Mouse (Mus musculus): ENCODE results near the gene Camsap2. TPM values are rescaled to one million over a fixed set of nuclear protein-coding genes. Genes with fewer than 3 reads are reported as not detected.

Camsap2 gene
- polyA plus RNA-seq, 1 experiment from 2014 or later, result 7.7 TPM

- peaks cover 11% of the 10 kb centered on the region; the same call in 1 of the 2 replicates for H3K4me1 ChIP-seq (ENCODE audit: insufficient read depth, low read depth, low read length)
- no peak for TF ChIP-seq EP300 (IDR thresholded peaks at IDR 0.05)
- TF ChIP-seq CTCF (IDR thresholded peaks at IDR 0.05), result no peak
- H3K36me3 ChIP-seq (ENCODE audit: insufficient read depth, low read length), result no peaks in the 10 kb centered on the region
- H3K4me3 ChIP-seq (ENCODE audit: low read depth, low read length), result no peak overlapping the region
- WGBS, result 41% methylated on average over 2 of the region's 2 CpGs
- no peaks in the 10 kb centered on the region for H3K9me3 ChIP-seq (ENCODE audit: low read length)
- H3K4me2 ChIP-seq (replicated peaks; ENCODE audit: low read depth, low read length), result no peak overlapping the region
- no peaks in the 10 kb centered on the region for H3K27me3 ChIP-seq (replicated peaks; ENCODE audit: insufficient read depth, low read length)
- no peak overlapping the region for H3K27ac ChIP-seq (ENCODE audit: low read length)
- peak; percentile 47 for DNase-seq (ENCODE audit: low spot score)
- H3K9ac ChIP-seq (replicated peaks; ENCODE audit: low read depth), result no peak overlapping the region
- ATAC-seq, result peak; percentile 53
Measured at GRCm38 (mm10) chr1:136361373-136361772, 15.5 kb upstream of the Camsap2 start.

DNA sequence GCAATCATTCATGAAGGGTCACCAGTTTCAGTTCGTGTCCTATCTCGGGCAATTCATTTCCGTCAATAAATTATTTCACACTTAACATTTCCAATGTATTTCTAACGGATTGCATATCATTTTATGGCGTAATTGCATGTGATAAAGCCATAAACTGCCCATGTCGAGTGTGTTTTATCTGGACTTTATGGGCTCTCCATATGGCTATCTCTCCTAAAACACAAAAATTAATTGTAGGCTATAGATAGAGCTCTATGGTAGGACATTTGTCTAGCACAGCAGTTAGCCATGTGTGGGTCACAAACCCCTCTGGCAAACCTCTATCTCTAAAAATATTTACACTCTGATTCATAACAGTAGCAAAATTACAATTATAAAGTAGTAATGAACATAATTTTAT is 15.0 kb upstream of the Camsap2 start:
- H3K36me3 ChIP-seq (ENCODE audit: insufficient read depth, low read length), result no peaks in the 10 kb centered on the region
- H3K4me2 ChIP-seq (replicated peaks; ENCODE audit: low read depth, low read length), result no peak overlapping the region
- TF ChIP-seq EP300 (IDR thresholded peaks at IDR 0.05) (no peak), CTCF (IDR thresholded peaks at IDR 0.05) (no peak)
- H3K4me3 ChIP-seq (ENCODE audit: low read depth, low read length), result no peak overlapping the region
- peaks cover 11% of the 10 kb centered on the region; the same call in 1 of the 2 replicates for H3K4me1 ChIP-seq (ENCODE audit: insufficient read depth, low read depth, low read length)
- no peak for ATAC-seq
- no peak overlapping the region for H3K9ac ChIP-seq (replicated peaks; ENCODE audit: low read depth)
- 60% methylated on average over 6 of the region's 6 CpGs for WGBS
- no peaks in the 10 kb centered on the region for H3K27me3 ChIP-seq (replicated peaks; ENCODE audit: insufficient read depth, low read length)
- no peaks in the 10 kb centered on the region for H3K9me3 ChIP-seq (ENCODE audit: low read length)
- no peak for DNase-seq (ENCODE audit: low spot score)
- H3K27ac ChIP-seq (ENCODE audit: low read length), result no peak overlapping the region

- 72% methylated on average over 7 of the region's 7 CpGs for WGBS
- H3K36me3 ChIP-seq (ENCODE audit: insufficient read depth, low read length), result no peaks in the 10 kb centered on the region
- ATAC-seq, result no peak
Measured at GRCm38 (mm10) chr1:136358841-136359360, 13.0 kb upstream of the Camsap2 start.

DNA sequence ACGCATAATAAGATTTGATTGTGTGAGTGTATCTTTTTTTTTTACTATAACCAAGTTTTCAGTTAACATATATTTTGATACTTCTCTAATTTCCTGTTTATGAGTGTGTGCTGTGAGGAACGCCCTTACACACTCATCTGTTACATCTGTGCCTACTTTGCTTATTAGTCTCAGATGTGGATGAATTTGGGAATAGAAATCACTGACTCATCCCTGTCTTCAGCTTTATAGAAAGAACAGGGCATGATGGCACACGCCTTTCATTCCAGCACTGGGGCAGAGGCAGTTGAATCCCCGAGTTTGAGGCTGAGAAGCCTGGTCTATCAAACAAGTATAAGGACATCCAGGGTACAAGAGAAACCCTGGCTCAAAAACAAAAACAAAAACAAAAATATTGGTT is 9.7 kb upstream of the Camsap2 start:
- Histone ChIP-seq H3K27me3 (replicated peaks; ENCODE audit: insufficient read depth, low read length) (no peaks in the 10 kb centered on the region), H3K36me3 (ENCODE audit: insufficient read depth, low read length) (no peaks in the 10 kb centered on the region), H3K27ac (ENCODE audit: low read length) (no peak overlapping the region), H3K9me3 (ENCODE audit: low read length) (no peaks in the 10 kb centered on the region), H3K4me3 (ENCODE audit: low read depth, low read length) (no peak overlapping the region), H3K9ac (replicated peaks; ENCODE audit: low read depth) (no peak overlapping the region), H3K4me2 (replicated peaks; ENCODE audit: low read depth, low read length) (no peak overlapping the region), H3K4me1 (ENCODE audit: insufficient read depth, low read depth, low read length) (no peaks in the 10 kb centered on the region; the same call in 1 of the 2 replicates)
- 80% methylated on average over 4 of the region's 4 CpGs for WGBS
- TF ChIP-seq EP300 (IDR thresholded peaks at IDR 0.05), result no peak
- no peak for TF ChIP-seq CTCF (IDR thresholded peaks at IDR 0.05)
- ATAC-seq, result no peak
- DNase-seq (ENCODE audit: low spot score), result no peak

More at GRCm38 (mm10) chr1:136358841-136359360, 13.0 kb upstream of the Camsap2 start:
- Histone ChIP-seq H3K9ac (replicated peaks; ENCODE audit: low read depth) (no peak overlapping the region), H3K9me3 (ENCODE audit: low read length) (no peaks in the 10 kb centered on the region), H3K4me2 (replicated peaks; ENCODE audit: low read depth, low read length) (no peak overlapping the region), H3K27ac (ENCODE audit: low read length) (no peak overlapping the region), H3K27me3 (replicated peaks; ENCODE audit: insufficient read depth, low read length) (no peaks in the 10 kb centered on the region), H3K4me3 (ENCODE audit: low read depth, low read length) (no peak overlapping the region), H3K4me1 (ENCODE audit: insufficient read depth, low read depth, low read length) (peaks cover 11% of the 10 kb centered on the region; the same call in 1 of the 2 replicates)
- DNase-seq (ENCODE audit: low spot score), result no peak
- TF ChIP-seq CTCF (IDR thresholded peaks at IDR 0.05), result no peak
- TF ChIP-seq EP300 (IDR thresholded peaks at IDR 0.05), result no peak

DNA sequence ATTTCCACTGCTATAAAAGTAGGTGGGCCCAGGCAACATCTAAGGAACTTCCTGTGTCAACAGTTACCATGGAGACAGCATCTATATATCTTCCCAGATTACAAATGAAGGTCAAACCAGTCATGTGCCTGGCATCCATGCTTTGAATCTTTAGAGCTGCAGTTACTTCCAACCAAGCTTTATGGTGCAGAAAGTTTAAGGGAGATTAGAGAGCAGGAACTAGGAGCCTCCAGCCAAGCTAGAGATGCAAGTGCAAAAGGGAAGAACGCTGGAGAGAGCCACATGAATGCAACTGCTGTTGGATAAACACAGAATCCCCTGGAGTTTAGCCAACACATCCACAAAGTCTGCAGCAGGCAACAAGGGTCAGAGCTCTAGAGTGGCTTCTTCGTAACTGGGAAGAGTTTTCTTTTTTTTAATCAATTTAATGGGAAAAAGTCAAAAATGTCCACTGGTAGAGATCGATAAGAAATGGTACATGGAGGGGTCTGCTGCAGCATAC is 4.8 kb upstream of the Camsap2 start:
- TF ChIP-seq CTCF (IDR thresholded peaks at IDR 0.05) (no peak), EP300 (IDR thresholded peaks at IDR 0.05) (no peak)
- DNase-seq (ENCODE audit: low spot score) (peak; percentile 22), ATAC-seq (no peak)
- H3K27me3 ChIP-seq (replicated peaks; ENCODE audit: insufficient read depth, low read length), result no peaks in the 10 kb centered on the region
- H3K36me3 ChIP-seq (ENCODE audit: insufficient read depth, low read length), result no peaks in the 10 kb centered on the region
- H3K4me1 ChIP-seq (ENCODE audit: insufficient read depth, low read depth, low read length), result no peaks in the 10 kb centered on the region
- 45% methylated on average over 3 of the region's 3 CpGs for WGBS
- no peak overlapping the region for H3K4me3 ChIP-seq (ENCODE audit: low read depth, low read length)
- H3K9me3 ChIP-seq (ENCODE audit: low read length), result no peaks in the 10 kb centered on the region
- H3K27ac ChIP-seq (ENCODE audit: low read length), result no peak overlapping the region
- H3K4me2 ChIP-seq (replicated peaks; ENCODE audit: low read depth, low read length), result no peak overlapping the region
- no peak overlapping the region for H3K9ac ChIP-seq (replicated peaks; ENCODE audit: low read depth)

DNA sequence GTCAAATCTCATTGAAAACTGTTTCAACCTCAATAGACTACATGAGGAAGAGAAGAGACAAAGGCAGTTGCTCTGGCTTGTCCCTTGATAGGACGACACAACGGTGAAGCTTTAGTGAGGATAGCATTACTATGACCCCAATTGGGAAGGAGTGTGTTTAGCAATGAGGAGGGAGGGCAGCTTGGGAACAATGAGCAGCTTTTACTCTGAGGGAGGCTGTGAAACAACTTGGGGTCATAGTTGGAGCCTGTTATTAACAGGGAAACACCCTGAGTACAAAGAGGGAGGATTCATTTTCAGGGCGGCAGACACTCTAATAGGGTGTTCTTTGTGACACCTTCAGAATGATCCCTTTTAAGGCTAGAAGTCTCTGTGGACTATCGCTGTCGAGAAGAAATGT is 2.2 kb upstream of the Camsap2 start:
- H3K9me3 ChIP-seq (ENCODE audit: low read length), result no peaks in the 10 kb centered on the region
- no peaks in the 10 kb centered on the region for H3K36me3 ChIP-seq (ENCODE audit: insufficient read depth, low read length)
- ATAC-seq (no peak), DNase-seq (ENCODE audit: low spot score) (no peak)
- WGBS, result 82% methylated on average over 5 of the region's 5 CpGs
- H3K27me3 ChIP-seq (replicated peaks; ENCODE audit: insufficient read depth, low read length), result no peaks in the 10 kb centered on the region
- H3K4me3 ChIP-seq (ENCODE audit: low read depth, low read length), result no peak overlapping the region
- H3K4me2 ChIP-seq (replicated peaks; ENCODE audit: low read depth, low read length), result no peak overlapping the region
- H3K4me1 ChIP-seq (ENCODE audit: insufficient read depth, low read depth, low read length), result peaks cover 5% of the 10 kb centered on the region; the same call in 1 of the 2 replicates
- H3K9ac ChIP-seq (replicated peaks; ENCODE audit: low read depth), result no peak overlapping the region
- no peak overlapping the region for H3K27ac ChIP-seq (ENCODE audit: low read length)
- no peak for TF ChIP-seq EP300 (IDR thresholded peaks at IDR 0.05)
- no peak for TF ChIP-seq CTCF (IDR thresholded peaks at IDR 0.05)
